In the genomic region with DNA sequence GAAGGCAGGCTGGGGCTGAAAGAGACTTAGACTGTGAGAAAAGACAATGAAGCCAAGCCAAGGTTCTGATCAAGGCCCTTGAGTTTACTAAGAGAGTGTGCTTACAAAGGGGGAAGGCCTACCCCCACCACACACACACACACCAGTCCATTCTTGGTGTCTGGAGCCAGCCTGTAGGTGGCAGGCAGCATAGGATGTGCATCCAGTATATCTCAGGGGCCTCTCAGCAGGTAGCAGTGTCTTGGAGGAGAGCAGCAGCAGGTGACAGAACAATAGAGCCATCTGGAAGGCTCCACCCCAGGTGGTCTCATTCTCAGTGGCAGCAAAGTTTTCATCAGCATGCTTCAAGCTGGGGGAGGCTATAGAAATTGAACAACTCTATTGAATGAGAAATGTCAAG, we compare ENCODE assay signal across 32 mouse cellular contexts.
DNase-seq lines count a peak whose midpoint lies in the region; ATAC-seq and TF ChIP-seq lines count a peak whose summit lies in the region.
"Had no signal": no experiment of that assay in that cellular context is flagged by ENCODE, and none has a peak within 500 bp of the region (broad histone marks: within the 10 kb centered on the region; RNA-seq: fewer than 3 reads in every experiment).

No protein-coding gene starts in this region.

- H3K9me3 ChIP-seq in hindbrain, embryonic 10.5 days: no peaks in the 10 kb centered on the region
- no peaks in the 10 kb centered on the region for H3K9me3 ChIP-seq in hindbrain, embryonic 13.5 days
- H3K9me3 ChIP-seq in midbrain, embryonic 12.5 days: no peaks in the 10 kb centered on the region
- no peaks in the 10 kb centered on the region for H3K9me3 ChIP-seq in midbrain, embryonic 15.5 days
- H3K9me3 ChIP-seq in ES-E14 (ENCODE audit: control insufficient read depth, insufficient read depth, low read depth, low read length): no peaks in the 10 kb centered on the region
- H3K9me3 ChIP-seq: embryonic facial prominence, embryonic 12.5 days; embryonic facial prominence, embryonic 15.5 days; G1E; heart, embryonic 12.5 days; heart, embryonic 15.5 days; hindbrain, embryonic 12.5 days had no signal

- ATAC-seq in hindbrain, embryonic 13.5 days (ENCODE audit: low FRiP score): no peak
- peak; percentile 65 for ATAC-seq in midbrain, embryonic 12.5 days (ENCODE audit: low FRiP score, low read depth)
- no peak for ATAC-seq in midbrain, embryonic 15.5 days (replicated peaks)
- ATAC-seq: activated CD4-positive, CD25-positive, alpha-beta regulatory T cell, adult 4 months; CD4-positive, CD25-positive, alpha-beta regulatory T cell, adult 4 months; forebrain, embryonic 14.5 days; forebrain, postnatal 0 days; hindbrain, postnatal 0 days; inflammation-experienced regulatory T-cells, adult 6 months; intestine, embryonic 16.5 days; Patski had no signal

- H3K4me3 ChIP-seq in hindbrain, embryonic 10.5 days: no peak overlapping the region
- H3K4me3 ChIP-seq in hindbrain, embryonic 13.5 days: no peak overlapping the region
- no peak overlapping the region for H3K4me3 ChIP-seq in midbrain, embryonic 12.5 days
- H3K4me3 ChIP-seq in midbrain, embryonic 15.5 days: no peak overlapping the region
- H3K4me3 ChIP-seq in ES-E14 (ENCODE audit: insufficient read depth in 1 of 2, low read depth in 1 of 2, low read length in 2 of 2, poor library complexity in 1 of 2, severe bottlenecking in 1 of 2): no peak overlapping the region
- H3K4me3 ChIP-seq: embryonic facial prominence, embryonic 12.5 days; embryonic facial prominence, embryonic 15.5 days; gastrocnemius, adult 2 months; heart, embryonic 12.5 days; heart, embryonic 15.5 days; hindbrain, embryonic 12.5 days had no signal

- H3K36me3 ChIP-seq in hindbrain, embryonic 10.5 days: no peaks in the 10 kb centered on the region
- no peaks in the 10 kb centered on the region for H3K36me3 ChIP-seq in hindbrain, embryonic 13.5 days
- H3K36me3 ChIP-seq in midbrain, embryonic 12.5 days: no peaks in the 10 kb centered on the region
- H3K36me3 ChIP-seq in midbrain, embryonic 15.5 days (replicated peaks): no peaks in the 10 kb centered on the region
- H3K36me3 ChIP-seq in ES-E14 (ENCODE audit: control insufficient read depth, insufficient read depth, low read length, poor library complexity, severe bottlenecking): no peaks in the 10 kb centered on the region
- H3K36me3 ChIP-seq: embryonic facial prominence, embryonic 12.5 days; embryonic facial prominence, embryonic 15.5 days; G1E; heart, embryonic 12.5 days; heart, embryonic 15.5 days; hindbrain, embryonic 12.5 days had no signal

- peak; percentile 3 for DNase-seq in hindbrain, embryonic 10.5 days (ENCODE audit: low spot score)
- DNase-seq in ES-E14 (ENCODE audit: low read depth, low spot score) (peak; percentile 28), ZHBTc4 (ENCODE audit: low read depth, low spot score) (peak; percentile 64)
- DNase-seq in layer of hippocampus, adult 9-10 months (ENCODE audit: low spot score): no peak
- no peak for DNase-seq in retina, embryonic 14.5 days (ENCODE audit: low spot score)
- DNase-seq: adrenal gland, adult 8-10 months; adrenal gland, postnatal 25 days; cerebellum, adult 18-20 months; cerebellum, adult 9-10 months; cerebellum, postnatal 14 days; forebrain, postnatal 0 days; gastrocnemius, adult 2 months; gastrocnemius, postnatal 14 days; heart, adult 18-20 months; heart, postnatal 10 days; heart, postnatal 36 days had no signal

- in situ Hi-C loops in ES-E14 (cut with MboI; ENCODE audit: low sequenced_read_pairs in 2 of 2, unreplicated experiment in 2 of 2): no loop called here

- H3K4me1 ChIP-seq in hindbrain, embryonic 10.5 days (replicated peaks): no peaks in the 10 kb centered on the region
- no peaks in the 10 kb centered on the region for H3K4me1 ChIP-seq in hindbrain, embryonic 13.5 days (replicated peaks)
- no peaks in the 10 kb centered on the region for H3K4me1 ChIP-seq in midbrain, embryonic 12.5 days
- H3K4me1 ChIP-seq in midbrain, embryonic 15.5 days: no peaks in the 10 kb centered on the region
- no peaks in the 10 kb centered on the region for H3K4me1 ChIP-seq in ES-E14 (ENCODE audit: control insufficient read depth in 2 of 2, insufficient read depth in 2 of 2, low read length in 2 of 2, poor library complexity in 1 of 2)
- H3K4me1 ChIP-seq: embryonic facial prominence, embryonic 12.5 days; embryonic facial prominence, embryonic 15.5 days; heart, embryonic 12.5 days; heart, embryonic 15.5 days; hindbrain, embryonic 12.5 days had no signal

- H3K9ac ChIP-seq in hindbrain, embryonic 13.5 days: no peak overlapping the region
- H3K9ac ChIP-seq in midbrain, embryonic 12.5 days (replicated peaks): no peak overlapping the region
- no peak overlapping the region for H3K9ac ChIP-seq in midbrain, embryonic 15.5 days
- H3K9ac ChIP-seq in ES-E14 (ENCODE audit: insufficient read depth, low read depth, low read length, poor library complexity, severe bottlenecking): no peak overlapping the region
- H3K9ac ChIP-seq: embryonic facial prominence, embryonic 12.5 days; embryonic facial prominence, embryonic 15.5 days; forebrain, postnatal 0 days; heart, embryonic 12.5 days; heart, embryonic 15.5 days; hindbrain, embryonic 12.5 days had no signal

- no peaks in the 10 kb centered on the region for H3K27me3 ChIP-seq in hindbrain, embryonic 10.5 days (ENCODE audit: insufficient read depth, poor library complexity, severe bottlenecking)
- H3K27me3 ChIP-seq in hindbrain, embryonic 13.5 days: no peaks in the 10 kb centered on the region
- no peaks in the 10 kb centered on the region for H3K27me3 ChIP-seq in midbrain, embryonic 12.5 days
- no peaks in the 10 kb centered on the region for H3K27me3 ChIP-seq in midbrain, embryonic 15.5 days (replicated peaks)
- H3K27me3 ChIP-seq: embryonic facial prominence, embryonic 12.5 days; embryonic facial prominence, embryonic 15.5 days; heart, embryonic 12.5 days; heart, embryonic 15.5 days; hindbrain, embryonic 12.5 days had no signal

- no peak overlapping the region for H3K27ac ChIP-seq in hindbrain, embryonic 10.5 days
- no peak overlapping the region for H3K27ac ChIP-seq in hindbrain, embryonic 13.5 days
- H3K27ac ChIP-seq in midbrain, embryonic 12.5 days (replicated peaks): no peak overlapping the region
- no peak overlapping the region for H3K27ac ChIP-seq in midbrain, embryonic 15.5 days
- H3K27ac ChIP-seq in ES-E14 (ENCODE audit: insufficient read depth, low read depth, low read length, poor library complexity, severe bottlenecking): no peak overlapping the region
- H3K27ac ChIP-seq: embryonic facial prominence, embryonic 12.5 days; embryonic facial prominence, embryonic 15.5 days; gastrocnemius, adult 2 months; heart, embryonic 15.5 days; hindbrain, embryonic 12.5 days; hindbrain, postnatal 0 days had no signal

- no peak overlapping the region for H3K4me2 ChIP-seq in hindbrain, embryonic 13.5 days
- no peak overlapping the region for H3K4me2 ChIP-seq in midbrain, embryonic 12.5 days (replicated peaks)
- no peak overlapping the region for H3K4me2 ChIP-seq in midbrain, embryonic 15.5 days
- H3K4me2 ChIP-seq: embryonic facial prominence, embryonic 12.5 days; embryonic facial prominence, embryonic 15.5 days; heart, embryonic 12.5 days; heart, embryonic 15.5 days; hindbrain, embryonic 12.5 days had no signal

TF ChIP-seq in ES-E14, 5 proteins besides CTCF, POLR2A, EP300 and RAD21:
- no peak for TF ChIP-seq ZNF384 (IDR thresholded peaks at IDR 0.05; ENCODE audit: low read depth, low read length)
- no peak for TF ChIP-seq CHD2 (IDR thresholded peaks at IDR 0.05; ENCODE audit: low read depth, low read length)
- no peak for TF ChIP-seq ZC3H11A (IDR thresholded peaks at IDR 0.05; ENCODE audit: borderline replicate concordance, low read depth, low read length)
- no peak for TF ChIP-seq HCFC1 (IDR thresholded peaks at IDR 0.05; ENCODE audit: borderline replicate concordance, insufficient read depth, low read length)
- no peak for TF ChIP-seq MAFK (IDR thresholded peaks at IDR 0.05; ENCODE audit: insufficient read depth, low read depth, low read length)

Comparison
In these comparisons a context has a peak if more than half of its experiments do, and no peak if none do; other contexts are left out.
1. DNase-seq: peak in hindbrain, embryonic 10.5 days (single experiment), ES-E14 (single experiment) and ZHBTc4 (single experiment); none in layer of hippocampus, adult 9-10 months (single experiment) and retina, embryonic 14.5 days (single experiment).